Mouse (Mus musculus): Measurements from ENCODE around the gene Hsd17b11.

GRCm38 (mm10) chr5:104061936-104062772, 40.4 kb upstream of the Hsd17b11 start:
- TF ChIP-seq MAZ (IDR thresholded peaks at IDR 0.05; ENCODE audit: low read depth, low read length) (no peak), CTCF (IDR thresholded peaks at IDR 0.05 in 2 of 3, conservative IDR thresholded peaks at IDR 0.05 in 1 of 3; ENCODE audit: control insufficient read depth in 1 of 3, insufficient read depth in 1 of 3, low read depth in 2 of 3, low read length in 3 of 3, poor library complexity in 1 of 3, severe bottlenecking in 1 of 3) (no peak), USF2 (IDR thresholded peaks at IDR 0.05; ENCODE audit: borderline replicate concordance in 1 of 2, insufficient read depth in 1 of 2, low read depth in 1 of 2, low read length in 2 of 2) (no peak), NELFE (IDR thresholded peaks at IDR 0.05; ENCODE audit: low read depth, low read length) (no peak), ZC3H11A (IDR thresholded peaks at IDR 0.05; ENCODE audit: low read depth, low read length) (no peak), CHD2 (IDR thresholded peaks at IDR 0.05; ENCODE audit: low read length) (no peak), POLR2A (IDR thresholded peaks at IDR 0.05; ENCODE audit: control insufficient read depth in 1 of 2, insufficient read depth in 1 of 2, low read depth in 1 of 2, low read length in 2 of 2, poor library complexity in 1 of 2) (no peak), GABPA (IDR thresholded peaks at IDR 0.05; ENCODE audit: low read depth, low read length) (no peak)
